Mouse (Mus musculus) brain, embryonic 14.5 days (tissue): ENCODE data around the gene Adam12. TPM values are rescaled to one million over a fixed set of nuclear protein-coding genes. Genes with fewer than 3 reads are reported as not detected.

Experiments
- DNase-seq: peaks from one replicate; pipeline ENCODE4 v3.0.0-alpha.2; 2011; ENCODE audit warnings: low read depth
- CTCF ChIP-seq: fragments of 200-500 bp; IDR thresholded peaks from 2 replicates; pipeline ENCODE4 v1.5.1; 2012; ENCODE audit warnings: inconsistent platforms, mild to moderate bottlenecking, moderate library complexity, borderline replicate concordance; ENCODE audit not compliant: insufficient read depth, insufficient read length; ENCODE audit errors: extremely low read depth
- POLR2A ChIP-seq: fragments of 200-500 bp; IDR thresholded peaks from 2 replicates; pipeline ENCODE4 v1.6.1; 2012; ENCODE audit warnings: mild to moderate bottlenecking, inconsistent platforms, borderline replicate concordance; ENCODE audit not compliant: poor library complexity, insufficient read depth, insufficient read length, severe bottlenecking; ENCODE audit errors: extremely low read depth
- polyA plus RNA-seq: library from polyadenylated mRNA; depleted of rRNA; stranded (reverse); fragments of >200 nt; gene quantifications from 2 replicates; pipeline ENCODE4 v1.2.3, GENCODE M21; 2012

Adam12 gene
- polyA plus RNA-seq, 1 experiment, result 6.3 TPM

GRCm38 (mm10) chr7:133967906-133968305, 264.0 kb downstream of the Adam12 start:
- peak; percentile 53 for DNase-seq
- no peak for TF ChIP-seq CTCF
- no peak for TF ChIP-seq POLR2A

DNA sequence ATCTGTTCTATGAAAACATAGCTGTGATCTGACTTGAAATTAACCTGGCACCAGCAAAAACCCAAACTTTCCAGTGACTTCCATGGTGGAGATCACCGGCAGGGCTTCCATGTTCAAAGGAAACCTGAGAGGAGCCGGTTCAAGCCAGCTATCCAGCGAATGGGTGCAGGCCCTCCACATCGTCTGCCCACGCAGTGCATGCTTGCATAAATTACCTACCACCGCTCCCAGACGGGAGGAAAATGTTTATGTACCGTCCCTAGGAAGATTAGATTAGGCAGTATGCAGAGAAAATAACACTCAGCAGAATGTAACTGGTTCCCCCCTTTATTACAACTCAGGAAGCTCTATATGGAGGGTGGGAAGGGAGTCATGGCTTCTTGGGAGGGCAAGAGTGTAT, 268.4 kb downstream of the Adam12 start:
- TF ChIP-seq POLR2A, result no peak
- TF ChIP-seq CTCF, result no peak
- DNase-seq, result no peak

DNA sequence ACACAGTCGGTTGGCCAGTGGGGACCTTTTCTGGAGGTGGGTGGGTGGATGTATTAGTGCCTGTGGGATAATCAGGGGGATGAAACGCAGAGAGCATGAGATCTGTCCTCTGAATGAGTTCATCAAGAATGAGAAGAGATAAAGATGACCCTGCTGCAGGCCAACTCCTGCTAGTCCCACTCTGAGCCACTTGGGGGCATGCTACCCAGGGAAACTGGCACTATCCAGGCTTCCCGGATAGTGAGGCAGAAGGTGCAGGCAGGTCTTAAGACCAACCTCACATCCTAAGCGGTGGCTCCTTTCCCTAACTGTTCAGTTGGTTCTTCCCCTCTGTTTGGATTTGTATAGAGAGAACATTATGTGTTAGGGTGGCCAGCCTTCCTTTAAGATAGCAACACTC, 272.7 kb downstream of the Adam12 start:
- peak; percentile 22 for DNase-seq
- no peak for TF ChIP-seq POLR2A
- peak; percentile 35; the same call in 1 of the 2 replicates for TF ChIP-seq CTCF

- TF ChIP-seq POLR2A (no peak), CTCF (no peak)
- DNase-seq, result no peak
These were observed 274.1 kb downstream of the Adam12 start for GRCm38 (mm10) chr7:133957873-133958272.

- no peak for DNase-seq
- TF ChIP-seq CTCF (no peak), POLR2A (no peak)
These were observed 277.5 kb downstream of the Adam12 start for GRCm38 (mm10) chr7:133954111-133955091.

GRCm38 (mm10) chr7:133951777-133952545, 280.0 kb downstream of the Adam12 start:
- TF ChIP-seq CTCF, result no peak
- no peak for TF ChIP-seq POLR2A

GRCm38 (mm10) chr7:133947360-133947759, 284.6 kb downstream of the Adam12 start:
- no peak for TF ChIP-seq POLR2A
- no peak for TF ChIP-seq CTCF

More at GRCm38 (mm10) chr7:133951777-133952545, 280.0 kb downstream of the Adam12 start:
- DNase-seq, result no peak

DNA sequence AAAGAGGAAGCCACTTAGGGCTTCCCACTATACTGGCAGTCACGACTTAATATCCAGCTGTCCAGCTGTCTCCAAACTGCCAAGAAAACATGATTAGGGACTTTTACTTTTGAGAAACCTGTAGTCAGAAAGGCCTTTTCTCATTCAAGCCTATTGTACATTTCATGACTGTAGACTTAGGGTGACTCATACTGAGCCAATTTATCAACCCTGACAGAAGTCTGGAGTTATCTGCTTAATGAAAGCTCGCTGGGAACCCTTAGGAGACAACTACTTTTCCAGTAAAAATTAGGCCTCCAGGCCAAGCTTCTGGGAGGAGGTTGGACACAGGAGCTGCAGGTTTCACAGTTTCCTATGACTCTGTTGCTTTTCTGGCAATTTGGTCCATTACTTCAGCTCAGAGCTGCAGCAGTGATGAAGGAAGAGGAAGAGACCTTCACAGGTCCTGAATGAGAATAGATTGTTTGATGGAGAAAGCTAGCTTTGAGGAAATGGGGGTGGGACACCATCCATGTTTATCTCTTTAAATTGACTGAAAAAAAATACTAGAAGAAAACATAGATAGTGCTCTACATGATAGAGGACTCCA, 285.1 kb downstream of the Adam12 start:
- TF ChIP-seq CTCF, result no peak
- TF ChIP-seq POLR2A, result no peak
- DNase-seq, result no peak

More at GRCm38 (mm10) chr7:133947360-133947759, 284.6 kb downstream of the Adam12 start:
- DNase-seq, result no peak

GRCm38 (mm10) chr7:133946113-133946512, 285.8 kb downstream of the Adam12 start:
- DNase-seq, result no peak
- TF ChIP-seq CTCF, result no peak

DNA sequence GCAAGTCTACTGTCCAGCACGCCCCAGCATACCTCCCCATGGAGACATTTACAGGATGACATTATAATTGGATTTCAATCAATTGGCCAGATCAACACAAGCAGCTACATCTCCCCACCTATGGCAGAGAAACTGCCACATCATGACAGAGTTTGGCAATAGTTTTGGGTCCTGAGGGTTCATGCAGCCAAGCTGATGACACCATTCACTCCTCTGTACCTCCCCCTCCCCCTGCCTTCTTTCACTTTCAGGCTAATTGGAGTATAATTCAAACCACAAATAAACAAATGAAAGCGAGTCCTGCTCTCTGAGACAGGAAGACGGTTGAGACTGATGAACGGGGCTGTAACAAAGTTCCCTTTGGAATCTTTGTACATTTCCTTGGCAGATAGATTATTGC, 291.5 kb downstream of the Adam12 start:
- no peak for DNase-seq
- TF ChIP-seq POLR2A, result no peak

DNA sequence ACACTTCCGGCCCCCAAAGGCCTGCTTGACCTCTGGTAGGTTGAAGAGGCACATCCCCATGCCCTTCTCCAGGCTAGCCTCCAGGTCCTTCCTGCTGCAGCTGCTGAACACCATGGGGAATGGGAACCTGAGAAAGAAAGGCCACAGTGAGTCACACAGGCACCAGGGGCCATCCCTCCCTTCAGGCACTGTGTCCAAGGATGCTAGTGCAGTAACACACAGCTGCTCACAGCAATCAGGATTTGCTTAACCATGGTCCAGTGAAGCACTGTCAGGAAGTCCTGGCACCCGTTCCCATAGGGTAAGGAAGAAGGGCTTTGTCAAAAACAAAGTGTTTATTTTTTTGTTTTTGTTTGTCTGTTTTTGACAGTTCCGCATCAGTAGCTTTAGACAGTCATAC, 294.5 kb downstream of the Adam12 start:
- DNase-seq, result no peak
- TF ChIP-seq CTCF, result no peak

- DNase-seq, result peak; percentile 74
- TF ChIP-seq POLR2A, result no peak
- no peak for TF ChIP-seq CTCF
These were observed 295.6 kb downstream of the Adam12 start for GRCm38 (mm10) chr7:133936377-133936776.

GRCm38 (mm10) chr7:133933378-133933777, 298.6 kb downstream of the Adam12 start:
- DNase-seq, result peak; percentile 71
- TF ChIP-seq CTCF (no peak), POLR2A (no peak)
